Mouse (Mus musculus): ENCODE measurements around the gene Srd5a1.

Srd5a1 gene

DNA sequence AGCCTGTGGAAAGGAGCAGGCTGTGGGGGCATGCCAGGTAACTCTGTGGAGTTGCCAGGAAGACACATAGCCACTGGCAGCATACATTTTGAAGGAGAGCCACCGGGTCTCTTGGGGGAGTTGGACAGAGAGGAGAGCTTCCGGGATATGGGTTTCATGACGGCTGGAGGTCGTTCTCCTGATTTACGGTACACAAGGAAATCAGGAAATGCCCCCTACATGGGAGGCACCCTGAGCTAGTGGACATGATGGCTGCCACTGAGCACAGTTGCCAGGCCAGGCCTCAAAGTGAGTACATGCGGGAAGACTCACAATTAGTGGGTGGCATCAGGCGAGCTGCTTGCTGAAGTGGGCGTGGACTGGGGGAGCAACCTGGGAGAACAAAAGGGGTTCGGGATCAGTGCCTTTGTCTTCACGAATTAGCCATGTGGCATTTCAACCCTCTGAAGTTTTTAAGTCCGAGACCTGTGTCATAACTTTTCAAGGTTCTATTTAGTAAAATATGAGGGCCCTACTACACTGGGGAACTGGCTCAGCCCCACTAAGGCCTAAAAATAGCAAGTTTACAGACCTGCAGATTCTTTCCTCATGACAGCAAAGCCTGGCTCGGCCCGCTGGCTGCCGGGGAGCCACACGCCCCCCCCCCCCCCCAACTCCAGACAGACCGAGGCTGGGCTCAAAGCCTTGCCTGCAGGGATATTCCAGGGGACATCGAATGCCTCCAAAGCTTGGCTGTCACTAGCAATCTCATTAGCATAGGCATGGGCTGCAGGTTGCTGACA lies 68.5 kb downstream of the Srd5a1 start:
- TF ChIP-seq GATA4 (IDR thresholded peaks at IDR 0.05; ENCODE audit: insufficient replicate concordance, low read length), result no peak

DNA sequence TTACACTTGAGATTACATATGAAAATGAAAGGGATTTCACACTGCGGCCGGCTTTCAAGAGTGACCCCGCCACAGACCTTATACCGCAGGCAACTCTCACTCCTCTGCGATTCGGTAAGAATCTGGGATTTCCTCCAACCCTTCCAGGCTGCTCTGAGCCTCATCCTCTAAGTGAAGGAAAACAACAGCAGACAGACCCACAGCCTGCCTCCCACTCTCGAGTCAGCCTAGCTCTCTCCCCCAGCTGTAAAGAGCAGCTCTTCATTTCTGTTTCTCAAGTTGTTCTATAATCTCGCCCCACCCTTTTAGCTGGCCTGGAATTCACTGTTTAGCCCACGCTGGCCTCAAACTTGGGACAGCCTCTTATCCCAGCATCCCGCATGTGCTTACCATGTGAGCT lies 69.5 kb downstream of the Srd5a1 start:
- TF ChIP-seq GATA4 (IDR thresholded peaks at IDR 0.05; ENCODE audit: insufficient replicate concordance, low read length), result no peak

DNA sequence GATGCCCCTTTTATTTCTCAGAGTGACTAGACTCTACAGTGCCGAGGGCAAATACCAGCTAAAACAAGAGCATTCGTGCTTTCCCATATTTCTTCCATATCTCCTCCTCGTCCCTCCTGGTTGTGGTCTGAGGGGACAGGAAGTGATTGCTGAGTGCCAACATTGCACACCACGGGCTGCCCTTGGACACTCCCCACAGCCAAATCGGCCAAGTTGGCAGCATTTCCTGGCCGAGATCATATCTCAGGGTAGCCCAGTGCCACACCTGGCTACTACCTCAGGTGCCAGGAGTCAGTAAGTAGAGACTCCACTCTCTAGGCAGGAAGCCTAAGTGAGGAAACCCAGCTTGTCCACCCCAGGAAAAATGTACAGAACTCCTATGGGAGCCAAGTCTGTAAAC lies 70.0 kb downstream of the Srd5a1 start:
- no peak for TF ChIP-seq GATA4 (IDR thresholded peaks at IDR 0.05; ENCODE audit: insufficient replicate concordance, low read length)

DNA sequence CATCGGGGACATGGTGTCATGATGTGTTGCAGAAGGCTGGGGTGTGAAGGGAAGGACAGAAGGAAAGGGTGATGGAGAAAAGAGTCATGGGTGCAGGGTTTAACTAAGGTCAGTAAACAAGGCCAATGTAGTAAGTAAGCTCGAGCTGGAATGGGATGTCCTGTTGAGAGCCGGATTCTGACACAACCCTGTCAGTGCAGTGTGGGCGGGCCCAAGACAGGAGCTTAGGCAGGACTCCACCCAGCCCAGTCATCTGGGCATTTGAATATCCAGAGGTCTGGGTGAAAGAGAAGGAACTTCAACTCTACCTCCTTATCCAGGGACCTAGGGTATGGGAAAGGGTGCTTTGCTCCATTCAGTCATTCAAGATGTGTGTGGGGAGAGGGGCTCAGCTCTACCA lies 72.9 kb downstream of the Srd5a1 start:
- no peak for TF ChIP-seq GATA4 (IDR thresholded peaks at IDR 0.05; ENCODE audit: insufficient replicate concordance, low read length)

DNA sequence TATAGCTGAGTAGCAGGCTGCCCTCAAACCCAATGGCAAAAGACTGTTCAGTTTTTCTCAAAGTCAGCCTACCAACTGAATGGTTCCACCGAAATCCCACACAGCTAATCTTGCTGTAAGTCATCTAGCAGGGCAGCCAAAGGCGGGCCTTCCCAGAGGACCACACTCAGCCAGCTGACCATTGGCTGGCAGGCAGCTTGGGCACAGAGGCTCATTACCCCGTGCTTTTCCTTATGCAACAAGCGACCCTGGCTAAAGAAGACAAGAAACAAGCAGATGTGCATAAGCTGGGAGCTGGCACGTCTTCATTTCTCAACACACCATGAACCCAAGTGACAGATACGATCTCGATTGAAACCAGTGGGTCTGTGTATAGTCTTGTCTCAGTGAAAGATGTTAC lies 73.9 kb downstream of the Srd5a1 start:
- TF ChIP-seq GATA4 (IDR thresholded peaks at IDR 0.05; ENCODE audit: insufficient replicate concordance, low read length), result no peak

DNA sequence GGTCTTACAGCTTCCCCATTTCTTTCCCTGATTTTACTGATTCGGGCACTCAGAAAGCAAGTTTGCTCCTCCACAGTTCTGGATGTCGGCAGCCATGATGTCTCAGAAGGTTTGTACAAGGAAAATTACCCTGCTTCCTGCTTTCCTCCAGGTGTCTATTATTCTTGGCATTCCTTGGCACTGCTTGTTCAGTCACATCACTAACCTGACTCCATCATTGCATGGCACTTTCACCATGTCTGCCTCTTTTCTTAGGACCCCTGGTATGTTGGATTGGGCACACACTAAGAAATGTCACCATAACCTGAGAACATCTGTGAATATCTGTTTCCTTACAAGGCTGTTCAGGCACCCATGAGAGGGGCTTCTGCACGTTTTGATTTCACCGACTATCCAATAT lies 75.2 kb downstream of the Srd5a1 start:
- TF ChIP-seq GATA4 (IDR thresholded peaks at IDR 0.05; ENCODE audit: insufficient replicate concordance, low read length), result no peak

DNA sequence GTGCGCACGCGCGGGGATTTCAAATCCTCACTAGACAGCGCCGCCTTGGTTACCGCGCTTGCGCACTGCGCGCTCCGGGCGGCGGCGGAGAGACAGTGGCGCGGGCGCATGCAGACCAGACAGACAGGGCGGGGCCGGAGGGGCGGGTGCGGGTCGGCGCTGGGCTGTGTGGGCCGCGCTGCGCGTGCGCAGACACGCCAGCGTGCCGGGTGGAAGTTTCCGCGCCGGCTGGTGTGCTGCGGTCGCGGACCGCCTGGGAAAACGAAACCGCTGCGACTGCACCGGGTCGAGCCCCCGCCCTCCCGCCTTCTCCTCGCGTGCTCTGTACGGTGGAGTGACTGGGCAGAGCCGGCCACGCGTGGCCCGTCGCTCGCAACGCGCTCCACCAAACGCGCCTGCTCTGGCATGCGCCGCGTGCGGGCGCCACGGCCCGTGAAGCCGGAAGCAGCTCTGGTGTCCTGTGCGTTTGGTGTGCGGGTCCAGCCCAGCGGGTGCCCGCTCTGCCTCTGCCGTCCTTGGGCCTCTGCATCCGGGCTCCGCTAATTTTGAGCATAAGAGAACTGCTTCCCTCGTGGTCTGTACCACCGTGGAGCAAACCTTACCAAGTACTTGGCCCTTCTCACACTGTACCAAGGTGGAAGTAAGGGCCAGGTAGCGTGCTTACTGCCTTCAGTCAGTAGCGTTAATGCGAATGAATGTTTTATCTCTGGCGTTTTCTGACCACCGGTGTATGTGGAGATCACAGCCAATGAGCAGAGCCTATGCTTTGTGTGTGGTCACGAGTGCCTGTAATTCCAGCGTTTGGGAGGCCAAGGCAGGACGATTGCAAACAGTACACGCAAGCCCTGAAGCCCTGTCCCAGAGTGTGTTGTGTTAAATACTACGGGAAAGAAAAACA lies 76.3 kb downstream of the Srd5a1 start:
- TF ChIP-seq GATA4 (IDR thresholded peaks at IDR 0.05; ENCODE audit: insufficient replicate concordance, low read length), result no peak

DNA sequence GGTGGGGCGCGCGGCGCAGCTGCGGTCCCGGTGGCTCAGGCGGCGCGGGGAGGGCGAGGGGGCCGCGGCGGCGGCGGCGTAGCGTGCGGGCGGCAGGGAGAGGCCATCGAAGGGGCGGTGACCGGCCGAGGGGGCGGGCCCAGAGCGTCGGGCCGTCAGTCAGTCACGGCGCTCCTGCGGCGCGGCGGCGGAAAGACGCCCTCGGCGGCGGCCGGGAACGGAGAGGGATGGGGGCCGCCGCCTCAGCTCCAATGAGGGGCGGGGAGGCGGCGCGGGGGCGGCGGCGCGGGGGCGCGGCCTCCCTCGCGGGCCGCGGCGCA lies 76.9 kb downstream of the Srd5a1 start, which contains the start of gene Tent4a:
Gene Tent4a, minus strand, starts transcription at position 284 of the 320 bp plus-strand sequence.
- TF ChIP-seq GATA4 (IDR thresholded peaks at IDR 0.05; ENCODE audit: insufficient replicate concordance, low read length), result no peak

DNA sequence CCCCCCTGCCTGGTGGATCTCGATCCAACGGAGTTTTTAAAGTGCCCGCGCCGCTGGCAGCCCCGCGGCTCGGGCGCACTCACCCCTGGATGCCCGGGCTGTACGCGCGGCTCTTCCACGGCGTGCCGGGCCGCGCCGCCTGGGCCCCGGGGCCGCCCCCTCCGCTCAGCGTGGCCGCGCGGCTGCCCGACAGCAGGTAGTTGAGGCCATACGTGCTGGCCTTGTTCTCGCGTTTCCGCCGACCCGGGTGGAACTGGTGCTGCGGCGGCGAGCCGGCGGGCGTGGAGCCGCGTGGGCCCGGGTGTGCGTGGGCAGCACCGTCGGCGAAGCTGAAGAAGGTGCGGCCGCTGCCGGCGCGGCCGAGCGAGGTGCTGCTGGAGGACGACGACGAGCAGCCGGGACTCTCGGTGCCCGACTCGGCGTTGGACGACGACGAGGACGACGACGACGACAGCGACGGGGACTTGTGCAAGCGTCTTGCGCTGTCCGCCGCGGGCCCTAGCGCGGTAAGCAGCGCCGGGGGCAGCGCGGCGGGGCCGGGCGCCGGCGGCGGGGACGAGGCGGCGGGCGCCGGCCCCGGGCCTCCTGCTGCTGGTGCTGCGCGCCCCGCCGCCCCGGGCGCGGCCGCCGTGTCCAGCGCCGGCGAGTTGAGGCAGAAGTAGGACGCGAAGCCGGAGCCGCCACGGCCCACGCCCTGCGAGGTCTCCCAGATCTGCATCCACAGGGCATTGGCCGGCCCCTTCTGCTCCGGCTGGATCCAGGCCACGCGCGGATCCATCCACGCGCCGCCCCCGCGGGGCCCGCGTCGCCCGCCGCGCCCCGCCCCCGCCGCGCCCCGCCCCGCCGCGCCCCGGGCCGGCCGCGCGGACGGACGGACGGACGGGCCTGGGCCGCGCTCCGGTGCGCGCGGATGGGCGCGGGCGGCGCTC lies 77.6 kb downstream of the Srd5a1 start, which contains the start of gene Nsun2:
Gene Nsun2, plus strand, starts transcription at position 342 of the 929 bp plus-strand sequence.
- TF ChIP-seq GATA4 (IDR thresholded peaks at IDR 0.05; ENCODE audit: insufficient replicate concordance, low read length), result no peak

DNA sequence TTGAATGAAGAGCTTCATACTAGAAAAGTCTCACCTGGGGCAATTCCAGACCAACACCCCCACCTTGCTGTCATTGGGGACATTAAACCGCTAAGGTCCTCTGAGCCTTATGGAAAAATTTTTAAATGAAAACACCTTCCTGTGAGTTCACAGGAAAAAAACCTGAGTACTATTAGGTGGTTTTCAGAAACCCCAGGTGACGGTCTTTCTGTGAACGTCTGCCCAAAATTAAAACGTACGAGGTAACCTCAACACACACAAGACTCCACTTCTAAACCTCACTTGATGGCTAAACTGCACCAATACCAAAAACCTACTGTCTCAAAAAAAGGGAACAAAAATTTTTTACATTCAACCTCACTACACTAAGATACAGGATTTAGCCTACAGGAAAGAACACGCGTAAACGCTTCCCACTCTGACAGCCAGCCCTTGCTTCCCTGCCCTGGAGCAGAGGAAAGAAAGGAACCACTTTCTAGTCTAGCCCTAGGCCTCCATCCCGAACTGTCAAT lies 78.3 kb downstream of the Srd5a1 start:
- TF ChIP-seq GATA4 (IDR thresholded peaks at IDR 0.05; ENCODE audit: insufficient replicate concordance, low read length), result no peak

DNA sequence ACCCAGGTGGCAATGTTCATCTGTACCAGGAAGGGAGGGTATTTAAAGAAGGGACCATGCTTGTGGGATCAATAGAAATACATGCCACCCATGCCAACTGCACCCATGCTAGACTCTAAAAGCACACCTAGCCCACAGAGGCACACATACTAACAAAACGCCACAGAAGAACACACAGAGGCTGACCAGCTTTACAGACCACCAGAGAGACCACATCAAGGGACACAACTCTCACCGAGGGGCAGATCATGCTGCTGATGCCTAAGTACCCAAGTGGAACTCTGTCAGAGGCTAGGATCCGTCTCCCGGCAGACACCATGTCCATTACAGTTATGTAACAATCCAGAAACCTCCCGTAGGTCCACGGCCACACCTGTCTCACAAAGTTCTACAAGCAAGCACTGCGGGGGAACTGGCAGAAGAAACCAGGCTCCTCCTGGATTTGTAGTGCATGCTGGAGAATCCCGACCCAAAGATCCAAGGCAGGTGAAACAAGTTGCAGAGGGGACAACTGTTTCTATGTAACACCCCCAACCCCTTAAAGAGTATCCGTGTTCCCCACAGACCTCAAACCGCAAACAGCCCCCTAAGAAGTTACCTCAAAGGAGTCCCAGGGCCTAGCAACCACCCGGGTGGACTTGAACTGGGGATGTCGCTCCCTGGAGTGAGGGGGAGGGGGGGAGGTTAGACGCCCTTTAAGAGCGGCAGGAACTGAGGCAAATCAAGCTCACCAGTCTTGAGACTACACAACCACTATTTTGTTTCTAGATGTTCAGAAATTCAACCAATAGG lies 78.9 kb downstream of the Srd5a1 start:
- no peak for TF ChIP-seq GATA4 (IDR thresholded peaks at IDR 0.05; ENCODE audit: insufficient replicate concordance, low read length)

DNA sequence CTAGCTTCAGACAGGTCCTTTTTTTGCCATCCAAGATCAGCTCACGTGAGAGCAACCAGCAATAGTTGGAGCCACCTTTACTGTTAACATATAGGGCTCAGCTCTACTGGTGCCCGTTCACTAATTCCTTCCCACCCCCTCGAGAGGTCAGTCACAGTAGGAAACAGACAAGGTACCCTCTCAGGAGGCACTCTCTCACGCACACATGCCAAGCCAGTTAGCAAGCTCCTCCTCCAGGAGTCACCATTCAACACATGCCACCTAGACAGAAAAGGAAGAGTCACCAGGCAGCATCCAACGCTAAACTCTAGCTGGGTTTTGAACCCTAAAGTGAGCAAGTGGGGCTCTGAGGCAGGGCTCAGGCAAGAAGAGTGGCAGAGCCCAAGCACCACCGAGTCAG lies 79.8 kb downstream of the Srd5a1 start:
- TF ChIP-seq GATA4 (IDR thresholded peaks at IDR 0.05; ENCODE audit: insufficient replicate concordance, low read length), result no peak

DNA sequence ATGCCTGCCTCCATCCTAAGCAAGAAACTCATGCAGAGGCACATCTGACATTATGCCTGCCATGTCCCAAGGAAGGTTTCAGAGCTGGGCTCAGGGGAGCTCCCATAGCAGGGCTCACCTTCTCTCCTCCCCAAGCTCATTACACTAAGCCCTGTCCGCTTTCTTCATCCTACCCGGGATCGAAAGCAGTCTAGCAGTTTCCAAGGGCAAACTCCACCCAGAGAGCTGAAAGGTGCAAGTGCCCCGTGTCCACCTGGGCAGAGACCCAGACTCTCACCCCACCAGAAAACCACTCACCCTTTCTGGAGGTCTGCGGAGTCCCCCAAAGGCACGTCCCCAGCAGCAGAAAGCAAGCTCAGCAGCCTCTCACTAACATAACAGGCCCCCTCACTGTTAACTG lies 80.3 kb downstream of the Srd5a1 start:
- TF ChIP-seq GATA4 (IDR thresholded peaks at IDR 0.05; ENCODE audit: insufficient replicate concordance, low read length), result no peak

DNA sequence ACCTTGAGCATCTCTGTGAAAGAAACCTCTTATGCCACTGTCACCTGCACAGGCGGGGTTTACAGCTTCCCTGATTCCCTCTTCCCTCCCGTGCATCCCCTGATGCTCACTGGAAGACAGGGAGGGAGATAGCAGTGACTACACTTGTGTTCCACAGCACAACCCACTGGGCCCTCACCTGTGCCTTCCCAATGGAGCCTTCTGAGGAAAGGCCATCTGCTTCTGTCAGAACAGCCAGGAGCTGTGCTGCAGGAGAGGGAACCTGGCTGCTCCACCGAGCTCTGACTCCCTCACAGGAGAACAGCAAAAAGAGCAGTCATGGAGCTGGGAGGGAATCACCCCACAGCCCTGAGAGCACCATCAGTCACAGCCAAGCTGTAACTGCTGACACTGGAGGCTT lies 81.1 kb downstream of the Srd5a1 start:
- TF ChIP-seq GATA4 (IDR thresholded peaks at IDR 0.05; ENCODE audit: insufficient replicate concordance, low read length), result no peak

Data from liver, adult (tissue).